Mouse (Mus musculus): ENCODE results near the gene Pfkfb4. TPM values are rescaled to one million over a fixed set of nuclear protein-coding genes. Genes with fewer than 3 reads are reported as not detected.
A peak's percentile ranks its signal among the peaks of the same experiment; 100 is the strongest.

The Pfkfb4 gene
- total RNA-seq, 2 experiments from 2014 or later: 19.2 to 25.8 TPM

DNA sequence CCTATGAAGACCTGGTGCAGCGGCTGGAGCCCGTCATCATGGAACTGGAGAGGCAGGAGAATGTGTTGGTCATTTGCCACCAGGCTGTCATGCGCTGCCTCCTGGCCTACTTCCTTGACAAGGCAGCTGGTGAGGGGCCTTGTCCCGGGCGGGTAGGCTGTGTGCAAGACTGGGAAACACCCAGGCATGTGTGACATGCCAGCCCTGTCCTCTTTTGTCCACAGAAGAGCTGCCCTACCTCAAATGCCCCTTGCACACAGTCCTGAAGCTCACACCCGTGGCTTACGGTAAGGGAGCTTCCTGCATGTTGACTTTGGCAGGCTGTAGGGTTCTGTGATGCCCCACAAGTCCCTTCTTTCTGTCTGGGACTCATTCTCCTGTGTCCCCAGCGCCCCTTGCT is 35.9 kb downstream of the Pfkfb4 start:
- DNase-seq (ENCODE audit: extremely low spot score in 1 of 2, low spot score in 2 of 2): peak in 1 of 2 experiments; percentile 31
- intact Hi-C loops (cut with DNase I): no loop called here

DNA sequence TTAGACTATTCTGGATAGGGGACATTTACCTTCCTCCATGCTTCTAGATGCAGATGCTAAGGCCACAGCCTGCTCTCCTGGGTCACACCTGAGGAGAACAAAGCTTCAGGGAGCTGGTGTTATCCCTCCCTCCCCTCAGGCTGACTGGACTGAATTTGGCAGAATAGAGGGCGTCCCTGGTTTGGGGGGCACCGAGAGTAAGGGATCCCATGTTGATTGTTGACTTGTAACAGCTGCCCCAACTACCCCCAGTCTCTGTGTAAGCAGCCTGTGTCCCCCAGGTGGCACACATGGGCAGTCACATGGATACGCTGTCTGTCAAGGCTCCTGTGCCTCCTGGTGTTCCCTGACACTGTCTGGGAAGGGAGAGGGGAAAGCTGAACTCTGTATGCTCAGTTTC is 36.8 kb downstream of the Pfkfb4 start:
- no peak for DNase-seq (ENCODE audit: extremely low spot score in 1 of 2, low spot score in 2 of 2)
- intact Hi-C loops (cut with DNase I): no loop called here

- DNase-seq (ENCODE audit: extremely low spot score in 1 of 2, low spot score in 2 of 2): no peak
- intact Hi-C loops (cut with DNase I): no loop called here
These were observed 37.3 kb downstream of the Pfkfb4 start for GRCm38 (mm10) chr9:109028919-109029318.

- intact Hi-C loops (cut with DNase I): no loop called here
- no peak for DNase-seq (ENCODE audit: extremely low spot score in 1 of 2, low spot score in 2 of 2)
These were observed 38.7 kb downstream of the Pfkfb4 start for GRCm38 (mm10) chr9:109030312-109030711.

DNA sequence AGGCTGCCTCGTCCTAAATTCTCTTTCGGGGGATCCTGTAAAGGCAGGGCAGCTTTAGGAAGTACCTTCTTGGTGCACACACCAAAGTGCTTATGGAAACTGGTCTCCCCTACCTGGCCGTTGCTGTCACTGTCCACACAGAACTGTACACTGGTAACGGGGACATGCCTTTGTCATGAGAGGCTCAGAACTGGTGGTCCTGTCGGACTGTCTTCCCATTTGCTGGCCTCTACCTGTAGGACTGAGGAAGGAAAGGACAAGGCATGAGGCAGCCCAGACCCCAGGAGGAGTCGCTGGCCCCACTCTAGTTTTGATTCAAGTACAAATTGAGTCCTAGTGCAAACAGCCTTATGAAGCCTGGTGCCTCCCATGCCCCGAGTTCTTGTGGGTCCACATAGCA is 39.4 kb downstream of the Pfkfb4 start:
- intact Hi-C loops (cut with DNase I): no loop called here
- DNase-seq (ENCODE audit: extremely low spot score in 1 of 2, low spot score in 2 of 2): no peak

- intact Hi-C loops (cut with DNase I): no loop called here
- DNase-seq (ENCODE audit: extremely low spot score in 1 of 2, low spot score in 2 of 2): no peak
These were observed 40.1 kb downstream of the Pfkfb4 start for GRCm38 (mm10) chr9:109031686-109032085.

- DNase-seq (ENCODE audit: extremely low spot score in 1 of 2, low spot score in 2 of 2): no peak
These were observed 40.9 kb downstream of the Pfkfb4 start for GRCm38 (mm10) chr9:109032435-109032834.

GRCm38 (mm10) chr9:109038086-109038895 is 46.7 kb downstream of the Pfkfb4 start, which contains the start of gene Shisa5:
Shisa5 (plus strand) TSS chr9:109038565.
- intact Hi-C loops (cut with DNase I): no loop called here
- DNase-seq (ENCODE audit: extremely low spot score in 1 of 2, low spot score in 2 of 2): peak in 1 of 2 experiments; percentile 89

More at GRCm38 (mm10) chr9:109032435-109032834, 40.9 kb downstream of the Pfkfb4 start:
- intact Hi-C loops (cut with DNase I): no loop called here

- peak in 1 of 2 experiments; percentile 55 for DNase-seq (ENCODE audit: extremely low spot score in 1 of 2, low spot score in 2 of 2)
- intact Hi-C loops (cut with DNase I): no loop called here
These were observed 47.4 kb downstream of the Pfkfb4 start for GRCm38 (mm10) chr9:109038901-109039364.

- intact Hi-C loops (cut with DNase I): no loop called here
- no peak for DNase-seq (ENCODE audit: extremely low spot score in 1 of 2, low spot score in 2 of 2)
These were observed 48.1 kb downstream of the Pfkfb4 start for GRCm38 (mm10) chr9:109039681-109040080.

DNA sequence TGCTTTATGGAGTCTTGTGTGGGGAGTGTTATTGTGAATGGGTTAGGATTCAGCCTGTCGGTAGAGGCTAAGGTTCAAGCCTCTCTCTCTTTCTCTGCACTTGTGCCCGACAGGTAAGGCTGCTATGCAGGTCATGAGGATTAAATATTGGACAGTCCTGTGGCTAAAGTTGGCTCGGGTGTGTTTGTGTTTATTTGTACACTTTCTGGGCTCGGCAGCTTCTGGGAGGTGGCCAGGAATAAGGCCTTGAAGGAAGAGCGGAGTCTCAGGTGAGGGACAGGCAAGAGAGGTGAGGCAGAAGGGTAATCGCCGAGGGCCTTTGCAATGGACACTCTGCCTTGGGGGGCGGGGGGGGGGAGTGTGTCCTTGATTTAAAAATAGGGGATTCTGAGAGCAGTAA is 48.6 kb downstream of the Pfkfb4 start:
- intact Hi-C loops (cut with DNase I): no loop called here
- DNase-seq (ENCODE audit: extremely low spot score in 1 of 2, low spot score in 2 of 2): no peak

DNA sequence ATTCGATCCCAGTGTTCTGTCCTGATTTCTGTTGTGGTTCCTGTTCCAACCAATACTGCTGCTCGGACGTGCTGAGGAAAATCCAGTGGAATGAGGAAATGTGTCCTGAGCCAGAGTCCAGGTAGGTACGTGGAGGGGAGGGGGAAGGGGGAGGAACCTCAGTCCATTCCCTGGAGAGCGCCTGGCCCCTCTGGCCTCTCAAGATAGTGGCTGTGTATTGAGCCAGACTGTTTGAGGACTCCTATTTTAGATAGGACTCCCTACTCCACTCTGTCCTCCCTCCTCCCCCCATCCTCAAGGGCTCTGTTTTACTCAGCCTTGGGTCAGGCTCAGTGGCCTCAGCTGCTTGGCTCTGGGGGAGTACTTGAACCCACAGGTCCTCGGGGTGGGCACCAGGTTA is 49.3 kb downstream of the Pfkfb4 start:
- intact Hi-C loops (cut with DNase I): no loop called here
- no peak for DNase-seq (ENCODE audit: extremely low spot score in 1 of 2, low spot score in 2 of 2)

GRCm38 (mm10) chr9:109041351-109041750 is 49.8 kb downstream of the Pfkfb4 start:
- DNase-seq (ENCODE audit: extremely low spot score in 1 of 2, low spot score in 2 of 2): peak in 1 of 2 experiments; percentile 29

DNA sequence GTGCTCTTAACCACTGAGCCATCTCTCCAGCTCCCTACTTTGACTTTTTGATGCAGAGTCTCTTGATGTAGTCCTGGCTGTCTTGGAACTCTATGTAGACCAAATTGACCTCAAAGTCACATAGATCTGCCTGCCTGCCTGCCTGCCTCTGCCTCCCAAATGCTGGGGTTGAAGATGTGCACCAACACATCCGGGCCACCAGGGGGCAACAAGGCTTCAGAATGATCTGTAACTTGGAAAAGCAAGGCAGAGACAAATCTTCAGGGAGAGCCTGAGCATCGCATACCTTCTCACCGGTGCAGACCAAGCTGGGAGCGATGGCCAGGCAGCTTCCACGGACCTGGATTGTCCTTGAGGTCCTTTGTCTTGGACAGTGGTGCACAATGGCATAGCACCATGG is 54.7 kb downstream of the Pfkfb4 start:
- intact Hi-C loops (cut with DNase I): no loop called here
- DNase-seq (ENCODE audit: extremely low spot score in 1 of 2, low spot score in 2 of 2): peak in 1 of 2 experiments; percentile 48

More at GRCm38 (mm10) chr9:109041351-109041750, 49.8 kb downstream of the Pfkfb4 start:
- intact Hi-C loops (cut with DNase I): no loop called here

GRCm38 (mm10) chr9:109049316-109049715 is 57.7 kb downstream of the Pfkfb4 start:
- DNase-seq (ENCODE audit: extremely low spot score in 1 of 2, low spot score in 2 of 2): no peak
- intact Hi-C loops (cut with DNase I): no loop called here

DNA sequence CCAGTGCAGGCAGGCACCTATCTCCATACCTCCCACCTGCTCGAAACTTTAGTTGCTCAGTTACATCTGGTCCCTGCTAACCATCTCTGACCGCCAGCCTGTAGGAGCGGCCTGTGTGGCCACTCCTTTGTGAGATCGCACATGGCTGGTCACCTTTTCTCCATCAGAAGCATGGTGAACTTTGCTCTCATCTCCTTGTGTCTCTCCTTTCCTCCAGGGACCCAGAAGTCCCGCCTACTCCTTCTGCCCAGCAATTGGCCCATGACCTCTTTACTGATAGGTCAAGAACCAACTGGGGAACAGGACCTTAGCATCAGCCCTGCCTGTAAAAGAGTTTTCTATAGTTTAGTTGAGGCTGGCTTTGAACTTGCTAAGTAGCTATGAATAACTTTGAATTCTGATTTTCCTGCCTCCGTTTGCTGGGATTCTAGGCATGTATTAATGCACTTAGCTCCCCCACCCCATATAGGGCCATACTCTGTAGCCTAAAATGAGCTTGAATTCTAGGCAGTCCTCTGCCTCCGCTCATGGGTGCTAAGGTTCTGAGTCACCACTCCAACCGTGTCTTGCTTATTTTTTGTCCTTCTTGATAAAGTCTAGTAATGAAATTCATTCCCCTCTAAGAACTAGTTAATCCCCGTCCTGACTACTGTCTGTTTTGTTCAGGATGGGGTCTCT is 58.6 kb downstream of the Pfkfb4 start:
- no peak for DNase-seq (ENCODE audit: extremely low spot score in 1 of 2, low spot score in 2 of 2)
- intact Hi-C loops (cut with DNase I): no loop called here

- intact Hi-C loops (cut with DNase I): no loop called here
- DNase-seq (ENCODE audit: extremely low spot score in 1 of 2, low spot score in 2 of 2): no peak
These were observed 59.1 kb downstream of the Pfkfb4 start for GRCm38 (mm10) chr9:109050674-109050997.

GRCm38 (mm10) chr9:109051011-109051501 is 59.5 kb downstream of the Pfkfb4 start:
- intact Hi-C loops (cut with DNase I): no loop called here
- no peak for DNase-seq (ENCODE audit: extremely low spot score in 1 of 2, low spot score in 2 of 2)

- no peak for DNase-seq (ENCODE audit: extremely low spot score in 1 of 2, low spot score in 2 of 2)
- intact Hi-C loops (cut with DNase I): no loop called here
These were observed 60.3 kb downstream of the Pfkfb4 start for GRCm38 (mm10) chr9:109051651-109052489.

Data from left cerebral cortex, postnatal 10 days (tissue).